Mouse (Mus musculus) embryo, embryonic 11 days (tissue): ENCODE results near the gene Dennd6b.

Experiments used
- DNase-seq: peaks from one replicate; pipeline ENCODE4 v3.0.0-alpha.2; 2015

The Dennd6b gene

GRCm38 (mm10) chr15:89181561-89182270, 14.6 kb downstream of the Dennd6b start:
- no peak for DNase-seq

GRCm38 (mm10) chr15:89180571-89181229, 15.6 kb downstream of the Dennd6b start, which contains the start of gene Plxnb2:
TSS of gene Plxnb2 (minus strand) at chr15:89180788.
- DNase-seq, result peak; percentile 96

DNA sequence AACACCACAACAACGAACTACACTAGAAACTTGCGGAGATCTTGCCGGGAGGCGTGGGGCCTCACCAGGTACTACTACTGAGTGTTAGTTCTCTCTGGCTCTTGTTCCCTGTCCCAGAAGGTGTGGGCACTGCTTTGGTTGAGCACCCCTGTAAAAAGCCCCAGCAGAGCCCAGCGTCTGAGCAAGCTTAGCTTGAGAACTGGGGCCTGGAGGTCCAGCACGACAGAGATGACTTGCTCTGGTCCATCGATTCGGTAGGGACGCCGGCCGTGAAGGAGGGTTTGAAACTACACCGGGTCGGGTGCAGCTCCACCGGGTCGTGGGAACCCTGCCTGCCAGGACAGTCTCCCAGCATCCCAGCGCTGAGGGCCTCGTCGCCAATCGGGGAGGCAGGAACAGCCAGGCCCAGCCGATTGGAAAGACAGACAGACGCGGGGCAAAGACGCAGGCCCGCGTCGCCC, 16.2 kb downstream of the Dennd6b start:
- no peak for DNase-seq

- peak; percentile 25 for DNase-seq
Measured at GRCm38 (mm10) chr15:89179630-89179964, 16.7 kb downstream of the Dennd6b start.

DNA sequence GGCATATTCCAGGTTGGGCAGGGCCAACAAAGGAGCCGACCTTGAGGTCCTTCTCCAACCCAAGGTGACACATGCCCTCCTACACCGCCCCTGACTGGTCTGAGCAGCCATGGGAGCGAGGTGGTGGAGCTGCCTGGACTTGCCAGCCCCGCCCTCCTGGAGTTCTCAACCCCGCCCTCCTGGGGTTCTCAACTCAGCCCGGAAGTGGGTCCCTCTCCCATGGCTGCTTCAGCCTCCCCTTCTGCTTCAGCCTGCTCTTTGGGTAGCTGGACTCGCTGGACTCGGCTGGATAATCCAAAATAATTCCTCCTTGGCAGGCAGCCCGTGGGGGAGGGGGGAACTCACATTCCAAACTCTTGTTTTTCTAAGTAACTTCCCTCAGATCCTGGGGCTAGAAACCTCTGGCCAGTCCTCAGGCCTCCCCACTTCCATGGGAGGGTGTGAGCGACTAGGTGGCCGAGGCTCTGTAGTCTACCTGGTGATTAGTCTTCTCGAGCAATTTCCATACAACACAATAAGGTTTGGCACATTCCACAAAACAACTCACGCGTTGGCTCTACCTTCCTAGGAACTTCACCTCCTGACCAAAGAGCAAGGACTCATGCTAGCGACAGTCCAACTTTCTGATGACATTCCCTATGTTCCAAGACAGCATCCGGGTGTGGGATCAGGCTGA, 17.2 kb downstream of the Dennd6b start:
- DNase-seq, result peak; percentile 84

- no peak for DNase-seq
Measured at GRCm38 (mm10) chr15:89178260-89178860, 17.9 kb downstream of the Dennd6b start.

DNA sequence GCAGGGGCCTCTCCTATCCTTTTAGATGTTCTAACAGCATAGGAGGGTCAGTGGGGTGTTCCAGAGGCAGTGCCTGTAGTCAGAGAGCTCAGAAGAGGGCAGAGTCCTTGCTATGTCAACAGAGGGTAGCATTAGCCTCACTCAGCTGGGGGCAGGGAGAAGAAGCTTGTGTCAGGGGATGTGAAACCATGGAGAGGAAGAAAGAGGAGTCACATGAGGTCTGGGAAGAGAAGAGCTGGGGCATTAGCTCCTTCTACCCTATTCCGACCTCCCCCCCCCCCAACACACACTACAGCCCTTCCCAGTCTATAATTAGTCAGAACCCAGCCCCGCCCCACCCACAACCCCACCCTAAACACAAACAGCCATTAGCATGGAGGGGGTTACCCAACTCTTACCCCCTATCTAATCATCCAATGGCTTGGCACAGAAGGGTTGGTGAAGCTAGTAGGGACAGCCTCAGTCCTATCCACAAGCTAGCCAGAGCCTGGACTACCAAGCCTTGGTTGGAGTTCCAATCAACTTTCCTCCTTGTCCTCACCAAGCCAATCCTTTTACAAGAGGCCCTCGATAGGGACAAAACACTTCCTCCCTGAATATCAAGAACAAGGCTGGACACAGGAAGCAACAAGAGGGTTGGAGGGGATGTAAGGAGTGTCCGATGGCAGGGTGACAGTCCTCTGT, 18.6 kb downstream of the Dennd6b start:
- no peak for DNase-seq

DNA sequence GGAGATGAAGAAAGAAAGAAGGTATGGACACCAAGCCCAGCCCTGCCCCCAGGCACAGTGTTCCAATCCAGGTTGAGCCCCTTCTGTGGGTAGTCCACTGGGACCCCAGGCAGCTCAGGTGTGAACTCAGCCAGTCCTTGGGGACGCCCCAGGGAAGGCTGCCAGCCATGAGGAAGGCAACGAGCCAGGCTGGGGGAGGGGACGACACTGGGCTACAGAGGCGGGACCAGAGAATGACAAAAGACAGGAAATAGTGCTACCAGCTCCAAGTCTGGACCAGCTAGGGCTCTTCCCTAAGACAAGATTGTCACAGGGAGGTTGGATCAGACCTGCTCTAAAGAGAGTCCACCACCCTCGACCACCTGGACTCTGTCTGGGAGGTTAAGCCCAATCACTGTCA, 19.2 kb downstream of the Dennd6b start:
- DNase-seq, result peak; percentile 42

- no peak for DNase-seq
Measured at GRCm38 (mm10) chr15:89175411-89176155, 20.7 kb downstream of the Dennd6b start.

DNA sequence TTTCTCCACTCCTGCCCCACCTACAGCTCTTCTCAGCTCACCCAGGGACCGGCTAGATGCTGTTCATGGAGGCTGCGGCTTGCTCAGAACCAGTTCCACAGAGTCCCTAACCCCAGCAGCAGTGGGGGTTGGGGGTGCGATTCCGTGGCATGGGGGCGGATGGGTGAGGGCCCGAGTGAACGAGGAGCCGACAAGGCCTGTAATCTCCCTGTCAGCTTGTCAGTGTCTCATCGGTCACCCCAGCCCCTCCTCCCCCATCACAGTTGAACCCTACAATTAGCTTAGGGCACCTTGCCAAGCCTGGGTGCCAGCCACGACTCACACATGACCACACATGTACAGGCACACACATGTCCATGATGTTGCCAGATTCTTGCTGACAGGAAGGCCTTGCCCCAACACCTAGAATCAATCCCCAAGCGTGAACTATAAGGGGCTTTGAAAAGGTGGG, 21.4 kb downstream of the Dennd6b start:
- no peak for DNase-seq

DNA sequence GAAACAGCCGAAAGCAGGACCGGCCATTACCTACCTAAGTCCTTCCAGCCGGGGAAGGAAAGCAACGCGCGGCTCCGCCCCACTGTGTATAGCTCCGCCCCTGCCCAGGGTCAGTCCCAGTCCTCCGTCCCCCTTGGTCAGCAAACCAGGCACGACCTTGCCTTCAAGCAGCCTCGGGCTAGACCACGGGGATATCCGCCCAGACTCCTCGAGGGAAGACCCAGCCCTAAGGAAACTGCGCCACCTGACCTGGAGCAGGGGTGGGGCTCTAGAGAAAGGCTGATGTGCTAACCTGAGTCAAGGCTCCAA, 22.4 kb downstream of the Dennd6b start:
- DNase-seq, result peak; percentile 83

GRCm38 (mm10) chr15:89173024-89173905, 23.0 kb downstream of the Dennd6b start:
- peak; percentile 81 for DNase-seq

DNA sequence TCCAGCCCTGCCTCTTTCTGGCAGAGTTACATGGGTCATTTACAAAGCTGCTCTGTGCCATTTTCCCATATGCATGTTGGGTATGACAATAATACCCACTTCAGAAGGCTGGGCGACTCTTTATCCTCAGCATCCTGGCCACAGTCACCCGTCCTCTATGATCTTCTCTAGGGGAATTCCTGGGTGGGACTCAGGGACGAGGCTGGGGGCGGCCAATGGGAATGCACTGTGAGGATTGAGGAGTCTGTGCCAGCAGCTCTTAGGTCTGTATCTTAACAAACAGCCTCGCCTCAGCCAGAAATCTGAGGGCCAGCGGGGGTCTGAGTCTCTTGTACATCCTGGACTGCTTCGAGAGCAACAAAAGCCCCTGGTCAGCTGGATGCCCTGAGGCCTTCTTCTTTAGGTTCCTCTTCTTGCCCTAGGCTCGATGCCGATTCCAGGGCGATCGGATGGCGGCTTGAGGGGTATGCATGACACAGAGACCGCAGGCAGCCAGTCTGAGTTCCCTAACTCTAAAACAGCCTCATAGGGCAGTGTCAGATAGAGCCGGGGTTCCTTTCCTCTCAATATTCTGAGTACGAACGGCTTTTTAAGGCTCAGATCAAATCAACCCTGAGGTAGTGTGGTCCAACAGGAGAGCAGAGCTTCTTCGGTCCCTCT, 23.9 kb downstream of the Dennd6b start:
- no peak for DNase-seq

DNA sequence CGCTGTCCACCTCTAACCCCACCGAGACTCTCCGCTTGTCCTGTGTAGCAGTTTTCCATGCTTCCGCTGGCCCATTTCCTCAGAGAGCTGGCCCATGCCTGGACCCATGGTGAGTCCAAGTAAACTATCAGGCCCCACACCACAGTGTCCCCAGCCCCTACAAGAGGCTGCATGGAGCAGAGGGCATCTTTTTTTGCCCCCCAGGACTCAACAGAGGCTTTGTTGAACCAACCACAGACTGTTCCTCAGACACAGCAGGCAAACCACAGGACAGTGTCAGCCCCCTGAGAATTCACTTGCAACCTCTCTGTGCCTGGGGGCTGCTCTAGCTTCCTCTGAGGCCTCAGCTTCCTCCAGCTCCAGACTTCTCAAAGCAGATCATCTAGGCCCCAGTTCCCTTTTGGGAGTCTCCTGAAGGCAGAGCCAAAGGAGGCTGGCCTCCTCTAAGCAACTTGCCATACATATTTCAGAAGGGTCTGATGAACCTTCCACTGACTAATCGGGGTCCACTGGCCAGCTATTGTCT, 24.7 kb downstream of the Dennd6b start:
- DNase-seq, result no peak

GRCm38 (mm10) chr15:89170102-89170501, 26.2 kb downstream of the Dennd6b start:
- DNase-seq, result no peak

- peak; percentile 88 for DNase-seq
Measured at GRCm38 (mm10) chr15:89169431-89169830, 26.9 kb downstream of the Dennd6b start.

GRCm38 (mm10) chr15:89168922-89169321, 27.4 kb downstream of the Dennd6b start:
- DNase-seq, result no peak

DNA sequence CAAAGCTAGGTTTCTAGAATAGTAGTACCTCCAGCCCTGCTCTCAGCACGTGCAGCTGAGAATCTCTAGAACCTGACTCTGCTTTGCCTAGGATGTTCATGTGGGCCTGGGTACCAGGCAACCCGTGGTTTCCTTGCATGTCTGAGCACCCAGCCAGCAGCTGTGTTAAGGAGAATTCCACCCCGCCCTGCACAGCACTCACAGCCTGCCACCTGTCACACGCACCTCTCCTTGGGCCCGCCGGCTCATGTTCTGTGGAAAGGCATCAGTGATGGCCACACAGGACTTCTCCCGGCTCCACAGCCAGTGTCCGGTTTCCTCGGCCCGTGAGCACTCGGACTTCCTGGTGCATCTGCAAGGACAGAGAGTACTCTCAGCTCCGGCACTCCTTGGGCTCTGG, 30.8 kb downstream of the Dennd6b start:
- no peak for DNase-seq

- DNase-seq, result no peak
Measured at GRCm38 (mm10) chr15:89161397-89161796, 34.9 kb downstream of the Dennd6b start.

DNA sequence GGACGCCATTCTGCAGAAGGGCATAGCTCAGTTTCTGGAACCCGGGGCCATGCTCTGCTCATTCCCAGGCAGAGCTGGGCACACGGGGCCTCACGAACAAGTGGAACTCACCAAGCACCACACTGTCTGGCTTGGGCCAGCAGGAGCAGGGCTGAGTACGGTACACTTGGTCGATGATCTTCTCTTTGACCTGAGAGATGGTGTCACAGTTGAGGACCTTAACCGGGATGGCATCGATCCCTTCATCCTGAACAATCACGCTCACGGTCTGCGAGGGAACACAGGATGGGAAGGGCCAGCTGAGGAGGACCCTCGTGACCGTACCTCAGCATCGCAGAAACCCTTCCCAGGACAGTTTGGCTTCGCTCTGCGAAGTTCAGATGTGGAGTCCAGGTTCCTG, 37.8 kb downstream of the Dennd6b start:
- DNase-seq, result no peak
